Mouse (Mus musculus) small intestine, adult 2 months (tissue): ENCODE results near the gene Nphs2.

Experiments
- CTCF ChIP-seq: fragments of 200-500 bp; IDR thresholded peaks from 2 replicates; pipeline ENCODE4 v1.5.1; 2012; ENCODE audit warnings: low read depth, mild to moderate bottlenecking, control low read depth, inconsistent platforms, low read length, moderate library complexity, mixed read lengths; ENCODE audit not compliant: insufficient replicate concordance, insufficient read length; ENCODE audit errors: extremely low read depth
- POLR2A ChIP-seq: fragments of 200-500 bp; IDR thresholded peaks from 2 replicates; pipeline ENCODE4 v1.6.1; 2012; ENCODE audit warnings: low read depth, mild to moderate bottlenecking, control low read depth, inconsistent platforms, low read length, moderate library complexity

DNA sequence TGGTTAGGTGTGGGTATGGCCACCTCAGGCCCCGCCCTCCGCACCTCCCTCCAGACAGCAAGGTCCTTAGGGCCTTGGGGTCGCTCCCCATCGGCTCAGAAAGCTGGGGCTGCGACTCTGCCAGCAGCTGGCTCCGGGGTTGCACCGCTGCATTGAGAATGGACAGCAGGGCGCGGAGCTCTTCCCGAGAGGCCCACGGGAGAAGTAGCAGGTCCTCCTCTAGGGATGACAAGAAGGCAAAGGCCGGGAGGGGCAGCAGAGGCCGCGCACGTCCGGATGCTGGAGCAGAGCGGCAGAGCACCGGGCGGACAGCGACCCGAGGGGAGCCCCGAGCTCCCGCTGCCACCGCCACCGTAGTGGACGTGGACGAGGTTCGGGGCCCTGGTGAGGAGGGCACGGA is at the start of gene Nphs2:
- TF ChIP-seq CTCF (no peak), POLR2A (no peak)
